Mouse (Mus musculus) activated CD4-positive, CD25-positive, alpha-beta regulatory T cell, adult 9 weeks (primary cell): Measurements from ENCODE around the gene Lrrc36. TPM values are rescaled to one million over a fixed set of nuclear protein-coding genes. Genes with fewer than 3 reads are reported as not detected.

ENCODE experiments used
- polyA plus RNA-seq: library from polyadenylated mRNA; unstranded; fragments of 100-300 nt; shearing (Covaris generic); gene quantifications from one replicate; pipeline ENCODE4 v1.2.1, GENCODE M21; 2017

Lrrc36 gene
- polyA plus RNA-seq = not detected

DNA sequence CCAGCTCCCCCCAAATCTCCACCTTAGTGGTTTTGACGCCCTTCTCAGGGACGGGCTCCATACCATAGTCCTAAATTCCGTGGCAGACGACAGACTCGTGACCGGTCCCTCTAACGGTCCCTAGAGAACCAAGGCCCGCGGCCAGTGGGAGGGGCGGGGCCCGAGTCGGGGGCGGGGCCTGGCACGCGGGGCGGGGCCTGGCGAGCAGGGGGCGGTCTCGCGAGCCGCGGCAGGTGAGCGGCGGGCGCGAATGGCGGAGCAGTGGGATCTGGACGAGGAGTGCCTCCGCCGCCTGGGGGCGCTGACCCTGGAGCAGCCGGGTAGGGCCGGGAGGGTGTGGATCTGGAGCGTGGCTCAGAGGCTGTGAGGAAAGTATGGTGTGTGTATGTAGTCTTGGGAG is at the start of gene Lrrc36, which contains the start of gene Kctd19:
Gene Lrrc36 (plus strand): TSS at position 181 of the 400 bp plus-strand sequence.
Gene Kctd19 (minus strand): TSS at position 112 of the 400 bp plus-strand sequence.

DNA sequence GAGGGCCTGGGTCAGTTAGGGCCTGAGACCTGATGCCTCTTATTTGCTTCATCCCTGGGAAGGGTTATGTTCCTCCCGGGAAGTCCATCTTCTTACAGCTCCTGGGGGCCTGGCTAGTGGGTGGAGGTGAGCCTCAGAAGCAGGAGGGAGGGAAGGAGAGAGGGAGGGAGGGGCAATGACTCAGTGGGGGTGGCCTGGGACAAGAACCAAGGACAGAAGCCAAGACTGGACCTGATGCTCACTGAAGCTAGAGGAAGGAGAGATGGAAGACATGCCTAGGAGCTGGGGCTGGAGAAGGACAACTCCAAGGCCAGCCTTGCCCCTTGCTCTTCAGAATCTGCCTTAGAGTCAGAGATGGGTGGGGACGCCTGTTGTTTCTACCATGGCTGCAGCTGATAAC is 40.3 kb upstream of the Lrrc36 start, which contains the start of gene Plekhg4:
Gene Plekhg4 (plus strand): TSS at position 243 of the 400 bp plus-strand sequence.

DNA sequence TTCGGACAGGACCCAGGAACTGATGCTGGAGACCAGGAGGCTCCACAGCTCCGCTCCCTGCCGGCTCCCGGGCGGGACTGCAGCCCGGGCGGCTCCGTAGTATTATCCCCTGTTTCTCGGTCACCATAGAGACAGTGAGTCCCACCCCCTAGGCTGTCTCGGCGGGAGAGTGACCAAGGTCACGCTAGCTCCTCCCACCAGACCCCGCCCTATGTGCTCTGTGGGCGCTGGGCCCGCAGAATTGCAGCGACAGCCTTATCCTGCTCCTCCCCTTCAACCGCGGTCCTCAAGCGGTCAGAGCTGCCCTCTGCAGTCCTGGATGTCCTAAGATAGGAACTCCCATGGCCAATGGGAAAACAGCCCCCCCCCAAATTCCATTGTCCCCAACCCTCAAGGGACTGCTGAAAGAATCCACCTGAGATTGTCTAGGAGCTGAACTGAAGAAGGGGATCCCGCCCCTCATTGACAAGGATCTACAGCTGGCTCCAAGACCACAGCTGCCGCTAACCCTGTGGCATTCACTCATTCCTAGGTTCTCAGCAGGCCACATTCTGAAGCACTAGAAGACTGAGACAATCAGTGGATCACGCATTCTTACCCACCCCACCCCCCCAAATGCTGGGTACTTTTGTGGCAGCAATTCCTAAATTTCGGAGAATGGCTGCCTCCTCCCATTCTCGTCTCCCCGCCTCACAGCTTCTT is 58.1 kb downstream of the Lrrc36 start, which contains the start of gene Tppp3:
Gene Tppp3 (minus strand): TSS at position 213 of the 702 bp plus-strand sequence.

DNA sequence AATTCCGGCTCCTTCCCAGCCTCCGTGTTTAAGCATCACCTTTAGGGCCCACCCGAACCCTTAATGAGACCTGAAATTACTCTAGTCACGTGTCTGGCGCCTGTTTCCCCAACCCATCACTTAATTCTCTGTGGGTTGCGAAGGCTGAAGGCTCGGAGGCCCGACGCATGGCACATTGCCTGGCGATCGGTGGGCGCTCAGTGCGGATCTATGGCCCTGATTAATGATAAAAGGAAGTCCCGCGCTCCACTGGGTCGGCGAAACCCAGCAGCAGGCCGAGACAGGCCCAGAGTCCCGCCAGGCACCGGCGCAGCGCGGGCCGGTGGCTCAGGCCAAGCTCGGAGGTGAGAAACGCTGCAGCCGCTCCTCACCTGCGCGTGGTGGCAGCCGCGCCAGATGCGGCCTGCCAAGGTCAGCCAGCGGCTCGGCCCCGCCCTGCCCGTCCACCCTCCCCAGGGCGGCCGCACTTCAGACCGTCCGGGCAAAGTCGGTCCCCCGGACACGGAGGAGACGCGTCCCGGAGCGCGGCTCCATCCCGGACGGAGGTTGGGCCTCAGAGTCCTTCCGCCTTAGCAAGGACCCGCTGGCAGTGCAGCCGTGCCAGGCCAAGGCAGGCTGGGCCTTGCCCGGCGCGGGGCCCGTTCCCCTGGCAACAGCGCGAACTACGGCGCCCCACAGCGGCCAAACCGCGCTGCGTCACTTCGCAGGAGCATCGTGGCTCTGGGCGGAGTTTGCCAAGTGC is 83.2 kb downstream of the Lrrc36 start, which contains the start of gene Zdhhc1:
Gene Zdhhc1 (minus strand): TSS at position 464 of the 742 bp plus-strand sequence.

Other genes starting within 250 kb of the Lrrc36 start
- gene Cbfb, start 242.9 kb upstream of the Lrrc36 start, polyA plus RNA-seq = 27.3 TPM
- 30.6 TPM for gene D230025D16Rik, start 188.4 kb upstream of the Lrrc36 start, polyA plus RNA-seq
- gene B3gnt9, start 158.4 kb upstream of the Lrrc36 start, polyA plus RNA-seq = 0.93 TPM
- 48.9 TPM for gene Tradd, start 149.0 kb upstream of the Lrrc36 start, polyA plus RNA-seq
- gene Fbxl8, start 148.9 kb upstream of the Lrrc36 start, polyA plus RNA-seq = 23.4 TPM
- 0.86 TPM for gene Hsf4, start 143.8 kb upstream of the Lrrc36 start, polyA plus RNA-seq
- gene Nol3, start 137.4 kb upstream of the Lrrc36 start, polyA plus RNA-seq = not detected
- 1.9 TPM for gene 4931428F04Rik, start 123.7 kb upstream of the Lrrc36 start, polyA plus RNA-seq
- 2.1 TPM for gene Exoc3l, start 117.5 kb upstream of the Lrrc36 start, polyA plus RNA-seq
- 82.3 TPM for gene E2f4, start 115.9 kb upstream of the Lrrc36 start, polyA plus RNA-seq
- gene Elmo3, start 108.0 kb upstream of the Lrrc36 start, polyA plus RNA-seq = 8.1 TPM
- gene Lrrc29, start 87.3 kb upstream of the Lrrc36 start, polyA plus RNA-seq = 2.6 TPM
- 151 TPM for gene Tmem208, start 87.2 kb upstream of the Lrrc36 start, polyA plus RNA-seq
- gene Fhod1, start 65.6 kb upstream of the Lrrc36 start, polyA plus RNA-seq = 1.8 TPM
- gene Slc9a5, start 64.7 kb upstream of the Lrrc36 start, polyA plus RNA-seq = 0.59 TPM
- not detected for gene Plekhg4, start 40.3 kb upstream of the Lrrc36 start, polyA plus RNA-seq
- gene Kctd19, start 69 bp upstream of the Lrrc36 start, polyA plus RNA-seq = not detected
- gene Tppp3, start 58.0 kb downstream of the Lrrc36 start, polyA plus RNA-seq = 1.3 TPM
- 2.2 TPM for gene Zdhhc1, start 83.3 kb downstream of the Lrrc36 start, polyA plus RNA-seq
- not detected for gene Hsd11b2, start 105.2 kb downstream of the Lrrc36 start, polyA plus RNA-seq
- gene Atp6v0d1, start 152.5 kb downstream of the Lrrc36 start, polyA plus RNA-seq = 48.8 TPM
- 15.5 TPM for gene Ripor1, start 191.7 kb downstream of the Lrrc36 start, polyA plus RNA-seq
- gene Ctcf, start 223.0 kb downstream of the Lrrc36 start, polyA plus RNA-seq = 38.0 TPM
- 3.3 TPM for gene Agrp, start 223.8 kb downstream of the Lrrc36 start, polyA plus RNA-seq